Mouse (Mus musculus): ENCODE measurements at regions not wholly inside any gene's neighbourhood (a gene's known extent, or its start where the extent isn't known, plus 50 kb on each side); places are given as distances from the start of the nearest gene placed in this dataset.
A peak's percentile ranks its signal among the peaks of the same experiment; 100 is the strongest.

- Histone ChIP-seq H3K9me3 (ENCODE audit: control insufficient read depth, low read length) (no peaks in the 10 kb centered on the region), H3K4me1 (ENCODE audit: control insufficient read depth, insufficient read depth, low read length) (no peaks in the 10 kb centered on the region), H3K9ac (ENCODE audit: low read depth, low read length, severe bottlenecking) (no peak overlapping the region), H3K27ac (replicated peaks; ENCODE audit: low read depth, low read length) (no peak overlapping the region), H3K27me3 (ENCODE audit: control insufficient read depth, insufficient read depth, low read length) (no peaks in the 10 kb centered on the region), H3K4me3 (replicated peaks; ENCODE audit: low read length) (no peak overlapping the region), H3K4me2 (replicated peaks; ENCODE audit: low read depth, low read length, severe bottlenecking) (no peak overlapping the region), H3K36me3 (ENCODE audit: control insufficient read depth, insufficient read depth, low read length) (no peaks in the 10 kb centered on the region)
- ATAC-seq (ENCODE audit: low FRiP score, low read depth) (no peak), DNase-seq (ENCODE audit: low spot score) (no peak)
- TF ChIP-seq POLR2A (IDR thresholded peaks at IDR 0.05; ENCODE audit: borderline replicate concordance, extremely low read depth, insufficient read depth, insufficient read length), result no peak
- 59% methylated on average over 4 of the region's 4 CpGs for WGBS
Measured at GRCm38 (mm10) chr1:128837361-128837760, 245.3 kb upstream of the Cxcr4 start.

GRCm38 (mm10) chr1:128835510-128835909 lies 243.4 kb upstream of the Cxcr4 start:
- no peak for TF ChIP-seq POLR2A (IDR thresholded peaks at IDR 0.05; ENCODE audit: borderline replicate concordance, extremely low read depth, insufficient read depth, insufficient read length)
- H3K9me3 ChIP-seq (ENCODE audit: control insufficient read depth, low read length), result no peaks in the 10 kb centered on the region
- H3K9ac ChIP-seq (ENCODE audit: low read depth, low read length, severe bottlenecking), result no peak overlapping the region
- no peak overlapping the region for H3K4me2 ChIP-seq (replicated peaks; ENCODE audit: low read depth, low read length, severe bottlenecking)
- no peak overlapping the region for H3K27ac ChIP-seq (replicated peaks; ENCODE audit: low read depth, low read length)
- no peak overlapping the region for H3K4me3 ChIP-seq (replicated peaks; ENCODE audit: low read length)
- no peak for DNase-seq (ENCODE audit: low spot score)
- WGBS, result 79% methylated on average over 8 of the region's 8 CpGs
- no peaks in the 10 kb centered on the region for H3K4me1 ChIP-seq (ENCODE audit: control insufficient read depth, insufficient read depth, low read length)
- no peak for ATAC-seq (ENCODE audit: low FRiP score, low read depth)
- no peaks in the 10 kb centered on the region for H3K36me3 ChIP-seq (ENCODE audit: control insufficient read depth, insufficient read depth, low read length)
- H3K27me3 ChIP-seq (ENCODE audit: control insufficient read depth, insufficient read depth, low read length), result no peaks in the 10 kb centered on the region

DNA sequence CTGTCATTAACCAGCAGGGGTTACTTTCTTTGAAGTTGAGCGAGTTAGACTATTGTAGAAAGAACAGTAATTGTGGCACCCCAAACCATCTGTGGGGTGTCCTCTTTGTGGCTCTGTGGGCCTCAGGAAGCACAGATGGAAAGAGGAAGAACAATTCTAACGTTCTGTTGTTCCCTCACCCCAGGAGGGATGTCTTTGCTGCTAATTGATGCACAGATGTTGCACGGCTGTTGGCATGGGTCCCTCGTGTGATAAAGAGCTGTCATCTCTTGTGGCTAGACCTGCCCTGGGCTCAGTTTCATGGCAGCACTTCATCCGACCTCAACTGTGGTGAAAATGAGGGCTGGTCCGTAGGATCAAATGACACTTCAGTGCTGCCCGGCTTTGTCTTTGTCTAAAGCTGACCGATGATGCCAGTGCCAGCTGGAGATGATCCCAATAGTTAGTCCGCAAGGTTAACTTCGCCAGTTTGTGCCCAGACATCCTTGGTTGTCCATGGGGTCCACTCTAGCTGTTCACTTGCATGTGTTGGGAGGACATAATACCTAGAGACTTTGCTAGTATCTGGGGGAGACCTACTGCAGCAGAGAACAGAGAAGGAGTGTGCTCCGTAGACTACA lies 241.1 kb upstream of the Cxcr4 start:
- 47% methylated on average over 11 of the region's 11 CpGs for WGBS
- H3K9me3 ChIP-seq (ENCODE audit: control insufficient read depth, low read length), result no peaks in the 10 kb centered on the region
- no peak overlapping the region for H3K4me2 ChIP-seq (replicated peaks; ENCODE audit: low read depth, low read length, severe bottlenecking)
- ATAC-seq (ENCODE audit: low FRiP score, low read depth) (no peak), DNase-seq (ENCODE audit: low spot score) (no peak)
- TF ChIP-seq POLR2A (IDR thresholded peaks at IDR 0.05; ENCODE audit: borderline replicate concordance, extremely low read depth, insufficient read depth, insufficient read length), result no peak
- no peaks in the 10 kb centered on the region for H3K36me3 ChIP-seq (ENCODE audit: control insufficient read depth, insufficient read depth, low read length)
- no peaks in the 10 kb centered on the region for H3K4me1 ChIP-seq (ENCODE audit: control insufficient read depth, insufficient read depth, low read length)
- H3K9ac ChIP-seq (ENCODE audit: low read depth, low read length, severe bottlenecking), result no peak overlapping the region
- H3K27me3 ChIP-seq (ENCODE audit: control insufficient read depth, insufficient read depth, low read length), result no peaks in the 10 kb centered on the region
- H3K27ac ChIP-seq (replicated peaks; ENCODE audit: low read depth, low read length), result no peak overlapping the region
- no peak overlapping the region for H3K4me3 ChIP-seq (replicated peaks; ENCODE audit: low read length)

GRCm38 (mm10) chr1:128832201-128832883 lies 240.2 kb upstream of the Cxcr4 start:
- ATAC-seq (ENCODE audit: low FRiP score, low read depth), result peak; percentile 77; the same call in 1 of the 2 replicates
- no peaks in the 10 kb centered on the region for H3K9me3 ChIP-seq (ENCODE audit: control insufficient read depth, low read length)
- peak overlapping the region; percentile 49 for H3K9ac ChIP-seq (ENCODE audit: low read depth, low read length, severe bottlenecking)
- DNase-seq (ENCODE audit: low spot score), result peak; percentile 80
- 31% methylated on average over 18 of the region's 18 CpGs for WGBS
- H3K27ac ChIP-seq (replicated peaks; ENCODE audit: low read depth, low read length), result no peak overlapping the region
- no peaks in the 10 kb centered on the region for H3K4me1 ChIP-seq (ENCODE audit: control insufficient read depth, insufficient read depth, low read length)
- TF ChIP-seq POLR2A (IDR thresholded peaks at IDR 0.05; ENCODE audit: borderline replicate concordance, extremely low read depth, insufficient read depth, insufficient read length), result no peak
- no peaks in the 10 kb centered on the region for H3K27me3 ChIP-seq (ENCODE audit: control insufficient read depth, insufficient read depth, low read length)
- H3K4me3 ChIP-seq (replicated peaks; ENCODE audit: low read length), result peak overlapping the region; percentile 19
- H3K36me3 ChIP-seq (ENCODE audit: control insufficient read depth, insufficient read depth, low read length), result no peaks in the 10 kb centered on the region
- peak overlapping the region; percentile 48 for H3K4me2 ChIP-seq (replicated peaks; ENCODE audit: low read depth, low read length, severe bottlenecking)

DNA sequence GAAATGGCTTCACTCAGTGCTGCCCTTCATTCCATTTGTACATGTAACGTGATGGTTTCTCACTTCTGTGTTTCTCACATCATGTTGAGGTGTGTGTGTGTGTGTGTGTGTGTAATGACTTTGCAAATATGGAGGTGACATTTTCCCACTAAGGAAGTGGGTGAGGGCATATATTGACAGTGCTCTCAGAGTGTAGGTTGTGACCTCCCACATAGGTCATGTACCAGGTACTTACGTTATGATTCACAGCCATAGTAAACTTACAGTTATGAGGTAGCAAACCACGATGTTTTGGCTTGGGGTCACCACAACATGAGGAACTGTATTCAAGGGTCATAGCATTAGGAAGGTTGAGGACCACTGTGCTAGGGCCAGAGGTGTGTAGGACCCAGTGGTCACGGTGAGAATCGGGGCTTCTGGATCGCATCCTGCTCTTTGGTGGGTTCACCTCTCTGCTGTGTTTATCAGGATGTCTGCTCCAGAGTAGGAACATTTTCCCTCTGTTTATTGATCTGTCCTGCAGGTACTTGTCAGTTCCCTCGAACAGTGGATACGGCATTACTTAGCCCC lies 238.7 kb upstream of the Cxcr4 start:
- H3K4me1 ChIP-seq (ENCODE audit: control insufficient read depth, insufficient read depth, low read length), result no peaks in the 10 kb centered on the region

More for the DNA sequence above, 238.7 kb upstream of the Cxcr4 start:
- ATAC-seq (ENCODE audit: low FRiP score, low read depth) (no peak), DNase-seq (ENCODE audit: low spot score) (no peak)
- Histone ChIP-seq H3K4me2 (replicated peaks; ENCODE audit: low read depth, low read length, severe bottlenecking) (no peak overlapping the region), H3K36me3 (ENCODE audit: control insufficient read depth, insufficient read depth, low read length) (no peaks in the 10 kb centered on the region), H3K9ac (ENCODE audit: low read depth, low read length, severe bottlenecking) (no peak overlapping the region), H3K27ac (replicated peaks; ENCODE audit: low read depth, low read length) (no peak overlapping the region), H3K27me3 (ENCODE audit: control insufficient read depth, insufficient read depth, low read length) (no peaks in the 10 kb centered on the region), H3K4me3 (replicated peaks; ENCODE audit: low read length) (no peak overlapping the region), H3K9me3 (ENCODE audit: control insufficient read depth, low read length) (no peaks in the 10 kb centered on the region)
- TF ChIP-seq POLR2A (IDR thresholded peaks at IDR 0.05; ENCODE audit: borderline replicate concordance, extremely low read depth, insufficient read depth, insufficient read length), result no peak
- WGBS, result 89% methylated on average over 8 of the region's 8 CpGs

Measured in limb, embryonic 14.5 days (tissue).